Mouse (Mus musculus): ENCODE measurements around the gene 1700069L16Rik.

The 1700069L16Rik gene

GRCm38 (mm10) chr5:113724446-113724845 is at the start of gene 1700069L16Rik:
Gene 1700069L16Rik (minus strand): TSS chr5:113724772.
- peak; percentile 87 for DNase-seq

- peak; percentile 97 for DNase-seq
Measured at GRCm38 (mm10) chr5:113773664-113774063, 49.1 kb upstream of the 1700069L16Rik start.

GRCm38 (mm10) chr5:113772905-113773519 is 48.4 kb upstream of the 1700069L16Rik start:
- no peak for DNase-seq

- peak; percentile 98 for DNase-seq
Measured at GRCm38 (mm10) chr5:113772450-113772895, 47.9 kb upstream of the 1700069L16Rik start, which contains the start of the genes Sart3 and Iscu. Gene Sart3 (minus strand): TSS chr5:113772510. Gene Iscu (plus strand): TSS chr5:113772748.

- DNase-seq: peak; percentile 86
Measured at GRCm38 (mm10) chr5:113771213-113772162, 46.9 kb upstream of the 1700069L16Rik start.

GRCm38 (mm10) chr5:113768806-113769205 is 44.2 kb upstream of the 1700069L16Rik start:
- no peak for DNase-seq

- DNase-seq: no peak
Measured at GRCm38 (mm10) chr5:113765641-113766526, 41.3 kb upstream of the 1700069L16Rik start.

GRCm38 (mm10) chr5:113764426-113764825 is 39.9 kb upstream of the 1700069L16Rik start:
- no peak for DNase-seq

- DNase-seq: no peak
Measured at GRCm38 (mm10) chr5:113761585-113761984, 37.0 kb upstream of the 1700069L16Rik start.

GRCm38 (mm10) chr5:113755347-113756030 is 30.9 kb upstream of the 1700069L16Rik start:
- DNase-seq: no peak

- no peak for DNase-seq
Measured at GRCm38 (mm10) chr5:113751521-113752157, 27.1 kb upstream of the 1700069L16Rik start.

- no peak for DNase-seq
Measured at GRCm38 (mm10) chr5:113748556-113749331, 24.2 kb upstream of the 1700069L16Rik start.

GRCm38 (mm10) chr5:113747629-113748028 is 23.1 kb upstream of the 1700069L16Rik start:
- no peak for DNase-seq

- DNase-seq: no peak
Measured at GRCm38 (mm10) chr5:113737607-113738237, 13.2 kb upstream of the 1700069L16Rik start.

GRCm38 (mm10) chr5:113736522-113737164 is 12.1 kb upstream of the 1700069L16Rik start:
- peak; percentile 47 for DNase-seq

- no peak for DNase-seq
Measured at GRCm38 (mm10) chr5:113736113-113736502, 11.5 kb upstream of the 1700069L16Rik start.

- peak; percentile 95 for DNase-seq
Measured at GRCm38 (mm10) chr5:113735345-113736112, 11.0 kb upstream of the 1700069L16Rik start, which contains the start of gene Ficd. Gene Ficd (plus strand): TSS chr5:113735803.

- DNase-seq: no peak
Measured at GRCm38 (mm10) chr5:113735023-113735344, 10.4 kb upstream of the 1700069L16Rik start.

GRCm38 (mm10) chr5:113734376-113734775 is 9.8 kb upstream of the 1700069L16Rik start:
- peak; percentile 31 for DNase-seq
